Mouse (Mus musculus) CH12.LX (cell line): ENCODE measurements around the gene Thumpd1. TPM values are rescaled to one million over a fixed set of nuclear protein-coding genes. Genes with fewer than 3 reads are reported as not detected.
"Not testable (repeated sequence)": the region's sequence is repeated elsewhere in the genome, so short reads cannot be mapped to it uniquely, and the experiment has no call there.

Experiments used
- DNase-seq: peaks from one replicate; pipeline ENCODE4 v3.0.0-alpha.2; 2013; ENCODE audit errors: extremely low read depth
- H3K27ac ChIP-seq: 2 replicates; pipeline ENCODE4 v1.5.1; 2012; ENCODE audit warnings: low read depth, mild to moderate bottlenecking, control low read depth, moderate library complexity; ENCODE audit not compliant: insufficient read depth
- H3K27me3 ChIP-seq: replicated peaks from 2 replicates; pipeline ENCODE3; 2012; ENCODE audit warnings: inconsistent platforms
- H3K36me3 ChIP-seq, 2 experiments: replicated peaks in 1 of 2; 2 replicates each; pipeline versions ENCODE3 to v1.6.1; 2012; ENCODE audit warnings: inconsistent platforms in 1 of 2, low read length in 1 of 2, mild to moderate bottlenecking in 1 of 2, mixed read lengths in 1 of 2, moderate library complexity in 1 of 2; ENCODE audit not compliant: control insufficient read depth in 1 of 2, insufficient read depth in 1 of 2
- H3K4me1 ChIP-seq, 2 experiments: 2 replicates each; pipeline ENCODE4 v1.6.1; 2012; ENCODE audit warnings: inconsistent platforms in 1 of 2, moderate library complexity in 1 of 2; ENCODE audit not compliant: insufficient read depth in 2 of 2, control insufficient read depth in 1 of 2
- H3K4me2 ChIP-seq: 2 replicates; pipeline ENCODE4 v1.6.1; 2012; ENCODE audit warnings: low read depth, mild to moderate bottlenecking, control low read depth; ENCODE audit not compliant: poor library complexity, insufficient read depth, severe bottlenecking
- H3K4me3 ChIP-seq, 3 experiments: fragments of 150-350 bp in 1 of 3; sonication (generic) in 1 of 3; replicated peaks in 1 of 3; 2 replicates each; pipeline versions ENCODE3 to v1.5.1; 2011 to 2012; ENCODE audit warnings: low read depth in 2 of 3, low read length in 2 of 3, mild to moderate bottlenecking in 2 of 3, moderate library complexity in 2 of 3, control low read depth in 1 of 3, improper control_type of control experiment in 1 of 3, inconsistent platforms in 1 of 3, mixed read lengths in 1 of 3; ENCODE audit not compliant: poor library complexity in 1 of 3
- H3K79me2 ChIP-seq: replicated peaks from 2 replicates; pipeline ENCODE4 v1.6.1; 2012; ENCODE audit warnings: mild to moderate bottlenecking, moderate library complexity; ENCODE audit not compliant: control insufficient read depth, poor library complexity, insufficient read depth, severe bottlenecking; ENCODE audit errors: extremely low read depth
- H3K9ac ChIP-seq: 2 replicates; pipeline ENCODE4 v1.6.1; 2012; ENCODE audit warnings: low read depth, mild to moderate bottlenecking, control low read depth, moderate library complexity; ENCODE audit not compliant: insufficient read depth
- H3K9me3 ChIP-seq: replicated peaks from 2 replicates; pipeline ENCODE3; 2012; ENCODE audit warnings: low read length, inconsistent platforms, mixed read lengths
- BHLHE40 ChIP-seq: IDR thresholded peaks from 2 replicates; pipeline ENCODE4 v1.6.1; 2011; ENCODE audit warnings: mild to moderate bottlenecking, low read depth, low read length, improper control_type of control experiment
- CTCF ChIP-seq, 2 experiments: IDR thresholded peaks in 1 of 2; conservative IDR thresholded peaks in 1 of 2; 2 replicates each; pipeline ENCODE4 v1.5.1; 2011 to 2012; ENCODE audit warnings: low read depth in 2 of 2, low read length in 2 of 2, improper control_type of control experiment in 1 of 2, inconsistent platforms in 1 of 2, mild to moderate bottlenecking in 1 of 2, moderate library complexity in 1 of 2
- E2F4 ChIP-seq: IDR thresholded peaks from 2 replicates; pipeline ENCODE4 v1.6.1; 2011; ENCODE audit warnings: low read depth, low read length, improper control_type of control experiment; ENCODE audit not compliant: insufficient replicate concordance
- ELF1 ChIP-seq: IDR thresholded peaks from 2 replicates; pipeline ENCODE4 v1.6.1; 2014; ENCODE audit warnings: low read depth, mild to moderate bottlenecking, inconsistent platforms, low read length, improper control_type of control experiment
- EP300 ChIP-seq: IDR thresholded peaks from 2 replicates; pipeline ENCODE4 v1.6.1; 2011; ENCODE audit warnings: low read length, improper control_type of control experiment
- ETS1 ChIP-seq: conservative IDR thresholded peaks from 2 replicates; pipeline ENCODE4 v1.6.1; 2012; ENCODE audit warnings: low read depth, mild to moderate bottlenecking, inconsistent platforms, low read length, improper control_type of control experiment, moderate library complexity
- GABPA ChIP-seq: IDR thresholded peaks from 2 replicates; pipeline ENCODE4 v1.6.1; 2012; ENCODE audit warnings: low read depth, low read length, improper control_type of control experiment, inconsistent platforms; ENCODE audit not compliant: insufficient replicate concordance
- JUND ChIP-seq: conservative IDR thresholded peaks from 2 replicates; pipeline ENCODE4 v1.6.1; 2011; ENCODE audit warnings: low read depth, low read length, improper control_type of control experiment
- KAT2A ChIP-seq: IDR thresholded peaks from 2 replicates; pipeline ENCODE4 v1.6.1; 2012; ENCODE audit warnings: low read length, improper control_type of control experiment, inconsistent platforms; ENCODE audit not compliant: insufficient replicate concordance
- MAFK ChIP-seq: IDR thresholded peaks from 2 replicates; pipeline ENCODE4 v1.6.1; 2011; ENCODE audit warnings: low read length, improper control_type of control experiment; ENCODE audit not compliant: insufficient replicate concordance
- MAZ ChIP-seq: IDR thresholded peaks from 2 replicates; pipeline ENCODE4 v1.6.1; 2012; ENCODE audit warnings: low read depth, mild to moderate bottlenecking, inconsistent platforms, low read length, improper control_type of control experiment, moderate library complexity
- MEF2A ChIP-seq: IDR thresholded peaks from 2 replicates; pipeline ENCODE4 v1.6.1; 2014; ENCODE audit warnings: low read depth, mild to moderate bottlenecking, inconsistent platforms, low read length, improper control_type of control experiment, borderline replicate concordance
- MXI1 ChIP-seq: IDR thresholded peaks from 2 replicates; pipeline ENCODE4 v1.6.1; 2011; ENCODE audit warnings: mild to moderate bottlenecking, low read depth, low read length, improper control_type of control experiment
- MYC ChIP-seq: IDR thresholded peaks from 2 replicates; pipeline ENCODE4 v1.6.1; 2011; ENCODE audit warnings: low read depth, mild to moderate bottlenecking, improper control_type of control experiment, low read length
- NELFE ChIP-seq: IDR thresholded peaks from 2 replicates; pipeline ENCODE4 v1.6.1; 2011; ENCODE audit warnings: low read depth, low read length, improper control_type of control experiment
- POLR2A ChIP-seq: IDR thresholded peaks from 2 replicates; pipeline ENCODE4 v1.6.1; 2011; ENCODE audit warnings: low read depth, mild to moderate bottlenecking, improper control_type of control experiment, low read length
- RAD21 ChIP-seq: IDR thresholded peaks from 2 replicates; pipeline ENCODE4 v1.6.1; 2011; ENCODE audit warnings: low read depth, mild to moderate bottlenecking, low read length, improper control_type of control experiment, moderate library complexity
- RCOR1 ChIP-seq: conservative IDR thresholded peaks from 2 replicates; pipeline ENCODE4 v1.6.1; 2012; ENCODE audit warnings: low read depth, mild to moderate bottlenecking, inconsistent platforms, low read length, improper control_type of control experiment
- SIN3A ChIP-seq: IDR thresholded peaks from 2 replicates; pipeline ENCODE4 v1.6.1; 2012; ENCODE audit warnings: low read length, improper control_type of control experiment, inconsistent platforms
- TBP ChIP-seq: conservative IDR thresholded peaks from 2 replicates; pipeline ENCODE4 v1.6.1; 2011; ENCODE audit warnings: low read depth, low read length, improper control_type of control experiment
- USF1 ChIP-seq: IDR thresholded peaks from 2 replicates; pipeline ENCODE4 v1.6.1; 2014; ENCODE audit warnings: low read depth, mild to moderate bottlenecking, inconsistent platforms, low read length, improper control_type of control experiment
- USF2 ChIP-seq: conservative IDR thresholded peaks from 2 replicates; pipeline ENCODE4 v1.6.1; 2011; ENCODE audit warnings: low read depth, low read length, improper control_type of control experiment
- ZC3H11A ChIP-seq: IDR thresholded peaks from 2 replicates; pipeline ENCODE4 v1.6.1; 2012; ENCODE audit warnings: low read depth, mild to moderate bottlenecking, inconsistent platforms, low read length, improper control_type of control experiment
- ZMIZ1 ChIP-seq: IDR thresholded peaks from 2 replicates; pipeline ENCODE4 v1.6.1; 2012; ENCODE audit warnings: low read depth, mild to moderate bottlenecking, inconsistent platforms, low read length, improper control_type of control experiment
- ZNF384 ChIP-seq: IDR thresholded peaks from 2 replicates; pipeline ENCODE4 v1.6.1; 2012; ENCODE audit warnings: low read depth, low read length, improper control_type of control experiment, inconsistent platforms
- dilution Hi-C: fragments of 300-500 bp; cut with MboI; formaldehyde crosslinking; loops from 2 replicates; pipeline ENCODE4 v1.14.3; 2020; ENCODE audit warnings: low sequenced_read_pairs; ENCODE audit not compliant: extremely low pct_unique_long_range_greater_than_20kb, extremely low pct_ligation_motif_present
- in situ Hi-C: fragments of 300-500 bp; cut with MboI; formaldehyde crosslinking; loops from 3 replicates; pipeline ENCODE4 v1.14.3; 2019; ENCODE audit warnings: low sequenced_read_pairs, low pct_ligation_motif_present, low pct_unique_long_range_greater_than_20kb, mixed read lengths
- polyA plus RNA-seq: library from polyadenylated mRNA; unstranded; fragments of >175 nt; gene quantifications from 2 replicates; pipeline ENCODE4 v1.2.1, GENCODE M21; 2012; ENCODE audit warnings: low read depth; ENCODE audit not compliant: insufficient read length
- total RNA-seq, 2 experiments: library from RNA; depleted of rRNA; stranded (reverse); fragments of 300-350 nt in 1 of 2; fragments of >200 nt in 1 of 2; gene quantifications; 2 replicates each; pipeline ENCODE4 v1.2.3; 2012 to 2014

Gene Thumpd1
- total and polyA plus RNA-seq, 3 experiments: 49.3 to 105 (median 102) TPM

- dilution Hi-C loops: no loop called here
- no peak for DNase-seq
- no peak overlapping the region for H3K9ac ChIP-seq
- no peaks in the 10 kb centered on the region for H3K36me3 ChIP-seq
- peaks cover 1 to 3% of the 10 kb centered on the region in 2 experiments; a peak in 2 of 4 replicates for H3K4me1 ChIP-seq
- TF ChIP-seq NELFE (no peak), BHLHE40 (no peak), MXI1 (no peak), RCOR1 (no peak), E2F4 (no peak), USF1 (no peak)
- TF ChIP-seq, all 38 proteins: peak for 0
- no peak overlapping the region for H3K27ac ChIP-seq
- in situ Hi-C loops: no loop called here
- H3K4me3 ChIP-seq: no peak overlapping the region
- no peaks in the 10 kb centered on the region for H3K79me2 ChIP-seq
- no peak overlapping the region for H3K4me2 ChIP-seq
- peaks cover 3% of the 10 kb centered on the region for H3K9me3 ChIP-seq
- H3K27me3 ChIP-seq: no peaks in the 10 kb centered on the region
Measured at GRCm38 (mm10) chr7:119738877-119739276, 18.3 kb upstream of the Thumpd1 start.

- TF ChIP-seq CTCF (conservative IDR thresholded peaks at IDR 0.05 in 1 of 2, IDR thresholded peaks at IDR 0.05 in 1 of 2; ENCODE audit: low read depth in 2 of 2, low read length in 2 of 2) (peak in 1 of 2 experiments; percentile 51; a peak in 2 of 4 replicates), RAD21 (peak; percentile 37)
- H3K36me3 ChIP-seq, H3K27ac ChIP-seq, H3K4me1 ChIP-seq, H3K79me2 ChIP-seq, dilution Hi-C loops, H3K4me2 ChIP-seq, H3K9ac ChIP-seq, in situ Hi-C loops, H3K9me3 ChIP-seq, H3K4me3 ChIP-seq: not testable (repeated sequence)
- peak; percentile 31 for DNase-seq
- H3K27me3 ChIP-seq: peaks cover 11% of the 10 kb centered on the region
Measured at GRCm38 (mm10) chr7:119731262-119731661, 10.7 kb upstream of the Thumpd1 start.

GRCm38 (mm10) chr7:119727621-119728020, 7.0 kb upstream of the Thumpd1 start:
- in situ Hi-C loops: no loop called here
- Histone ChIP-seq H3K9ac (no peak overlapping the region), H3K36me3 (no peaks in the 10 kb centered on the region), H3K4me3 (no peak overlapping the region), H3K4me2 (no peak overlapping the region), H3K4me1 (no peaks in the 10 kb centered on the region), H3K27ac (no peak overlapping the region), H3K27me3 (peaks cover 11% of the 10 kb centered on the region), H3K79me2 (no peaks in the 10 kb centered on the region), H3K9me3 (peaks cover 5% of the 10 kb centered on the region)
- DNase-seq: no peak
- TF ChIP-seq SIN3A: no peak
- TF ChIP-seq MYC: no peak
- no peak for TF ChIP-seq RCOR1
- no peak for TF ChIP-seq ZC3H11A
- TF ChIP-seq MAFK: no peak
- no peak for TF ChIP-seq POLR2A
- no peak for TF ChIP-seq ETS1
- no peak for TF ChIP-seq ZNF384
- no peak for TF ChIP-seq TBP
- no peak for TF ChIP-seq MAZ
- TF ChIP-seq USF2: no peak
- no peak for TF ChIP-seq ELF1
- TF ChIP-seq GABPA: no peak
- no peak for TF ChIP-seq JUND
- TF ChIP-seq NELFE: no peak
- no peak for TF ChIP-seq BHLHE40
- no peak for TF ChIP-seq ZMIZ1
- TF ChIP-seq KAT2A: no peak
- no peak for TF ChIP-seq MEF2A
- no peak for TF ChIP-seq EP300
- dilution Hi-C loops: no loop called here
